Mouse (Mus musculus): ENCODE measurements around the gene Ampd2.

DNA sequence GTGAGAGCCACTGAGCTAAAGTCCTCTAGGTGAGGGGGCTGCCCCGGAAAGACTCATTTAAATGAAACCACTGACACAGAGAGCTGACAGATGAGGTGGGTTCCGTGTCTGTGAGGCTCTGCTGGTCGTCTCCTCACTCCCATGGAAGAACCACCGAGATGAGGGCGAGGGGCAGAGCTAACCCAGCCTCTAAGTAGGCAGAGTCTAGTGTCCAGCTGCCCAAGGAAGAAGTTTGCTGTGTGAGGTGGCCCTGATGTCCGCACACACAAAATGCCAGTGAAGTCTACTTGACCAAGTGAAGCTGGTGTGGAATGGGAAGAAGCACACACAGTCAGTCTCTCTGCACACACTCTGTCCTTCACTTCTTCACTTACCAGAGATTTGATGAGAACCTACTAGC, 5.6 kb upstream of the Ampd2 start:
- TF ChIP-seq CTCF (IDR thresholded peaks at IDR 0.05; ENCODE audit: borderline replicate concordance, insufficient read depth, low read depth, low read length) (no peak), POLR2A (IDR thresholded peaks at IDR 0.05; ENCODE audit: borderline replicate concordance, insufficient read depth, low read length) (no peak)

Measured in cerebellum, adult 2 months (tissue).